Mouse (Mus musculus) ES-E14 (cell line): ENCODE results near the gene Adprhl1. TPM values are rescaled to one million over a fixed set of nuclear protein-coding genes. Genes with fewer than 3 reads are reported as not detected.

Source experiments
- DNase-seq: peaks from one replicate; pipeline ENCODE4 v3.0.0-alpha.2; 2013; ENCODE audit warnings: low read depth, low spot score
- H3K27ac ChIP-seq: 2 replicates; pipeline ENCODE4 v1.5.1; 2012; ENCODE audit warnings: low read depth, mild to moderate bottlenecking, low read length, moderate library complexity, mixed read lengths; ENCODE audit not compliant: poor library complexity, insufficient read depth, severe bottlenecking
- H3K36me3 ChIP-seq: 2 replicates; pipeline ENCODE4 v1.6.1; 2012; ENCODE audit warnings: mild to moderate bottlenecking, low read length, moderate library complexity, mixed read lengths; ENCODE audit not compliant: control insufficient read depth, poor library complexity, insufficient read depth, severe bottlenecking
- H3K4me1 ChIP-seq, 2 experiments: fragments of 150-350 bp in 1 of 2; sonication (generic) in 1 of 2; 2 replicates each; pipeline ENCODE4 v1.6.1; 2012; ENCODE audit warnings: low read length in 2 of 2, mild to moderate bottlenecking in 1 of 2, mixed read lengths in 1 of 2; ENCODE audit not compliant: control insufficient read depth in 2 of 2, insufficient read depth in 2 of 2, poor library complexity in 1 of 2
- H3K4me3 ChIP-seq, 2 experiments: fragments of 150-350 bp in 1 of 2; sonication (generic) in 1 of 2; 2 replicates each; pipeline ENCODE4 v1.5.1; 2012; ENCODE audit warnings: low read length in 2 of 2, low read depth in 1 of 2, mild to moderate bottlenecking in 1 of 2, mixed read lengths in 1 of 2; ENCODE audit not compliant: insufficient read depth in 1 of 2, poor library complexity in 1 of 2, severe bottlenecking in 1 of 2
- H3K9ac ChIP-seq: 2 replicates; pipeline ENCODE4 v1.6.1; 2012; ENCODE audit warnings: low read depth, mild to moderate bottlenecking, low read length, mixed read lengths; ENCODE audit not compliant: poor library complexity, insufficient read depth, severe bottlenecking
- H3K9me3 ChIP-seq: fragments of 150-350 bp; sonication (generic); 2 replicates; pipeline ENCODE4 v1.6.1; 2012; ENCODE audit warnings: low read depth, mild to moderate bottlenecking, low read length; ENCODE audit not compliant: control insufficient read depth, insufficient read depth
- CHD2 ChIP-seq: IDR thresholded peaks from 2 replicates; pipeline ENCODE4 v1.6.1; 2014; ENCODE audit warnings: mild to moderate bottlenecking, low read depth, low read length, inconsistent platforms
- HCFC1 ChIP-seq: IDR thresholded peaks from 2 replicates; pipeline ENCODE4 v1.6.1; 2012; ENCODE audit warnings: low read length, inconsistent platforms, borderline replicate concordance; ENCODE audit not compliant: insufficient read depth
- MAFK ChIP-seq: IDR thresholded peaks from 2 replicates; pipeline ENCODE4 v1.6.1; 2014; ENCODE audit warnings: mild to moderate bottlenecking, low read depth, low read length, inconsistent platforms; ENCODE audit not compliant: insufficient read depth
- ZC3H11A ChIP-seq: IDR thresholded peaks from 2 replicates; pipeline ENCODE4 v1.6.1; 2012; ENCODE audit warnings: low read depth, mild to moderate bottlenecking, inconsistent platforms, low read length, borderline replicate concordance
- ZNF384 ChIP-seq: IDR thresholded peaks from 2 replicates; pipeline ENCODE4 v1.6.1; 2012; ENCODE audit warnings: low read depth, low read length, inconsistent platforms
- in situ Hi-C, 2 experiments: fragments of 600-800 bp; cut with MboI; formaldehyde crosslinking; loops; one replicate each; pipeline ENCODE4 v1.15.1; 2025; ENCODE audit warnings: low sequenced_read_pairs in 2 of 2, inconsistent platforms in 1 of 2; ENCODE audit not compliant: unreplicated experiment in 2 of 2
- total RNA-seq: library from RNA; depleted of rRNA; stranded (reverse); fragments of 300-350 nt; gene quantifications from 2 replicates; pipeline ENCODE4 v1.2.3, GENCODE M21; 2012

The Adprhl1 gene
- total RNA-seq, 1 experiment: 0.31 TPM

DNA sequence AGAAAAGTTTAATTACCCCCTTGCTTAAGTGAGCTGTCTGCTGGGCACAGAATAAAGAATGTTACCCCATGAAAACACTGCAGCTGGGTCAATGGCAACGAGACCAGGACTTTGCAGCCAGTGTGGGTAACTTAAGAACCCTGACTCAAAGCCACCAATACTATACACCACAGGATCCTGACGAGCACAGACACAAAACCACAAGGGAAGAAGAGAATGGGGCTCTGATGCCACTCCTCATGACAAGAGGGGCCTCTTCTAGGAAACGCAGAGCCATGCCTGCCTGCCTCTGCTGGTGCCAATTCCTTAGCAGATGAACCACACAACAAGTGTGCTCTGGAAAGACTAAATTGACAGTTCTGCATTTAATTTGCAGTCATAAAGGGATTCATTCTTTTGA, 9.4 kb upstream of the Adprhl1 start:
- TF ChIP-seq CHD2 (no peak), HCFC1 (no peak), ZNF384 (no peak), MAFK (no peak), ZC3H11A (no peak)
- in situ Hi-C loops: loop anchor here in 1 of 2 experiments (25.0 kb wide), 1 partner anchor 276 kb away; no protein-coding TSS in a partner anchor
- no peak for DNase-seq
- no peak overlapping the region for H3K27ac ChIP-seq
- H3K4me1 ChIP-seq: no peaks in the 10 kb centered on the region
- no peaks in the 10 kb centered on the region for H3K9me3 ChIP-seq
- H3K9ac ChIP-seq: no peak overlapping the region
- H3K36me3 ChIP-seq: no peaks in the 10 kb centered on the region
- H3K4me3 ChIP-seq: no peak overlapping the region

GRCm38 (mm10) chr8:13253413-13253812, 549 bp downstream of the Adprhl1 start:
- Histone ChIP-seq H3K9me3 (no peaks in the 10 kb centered on the region), H3K27ac (no peak overlapping the region), H3K4me1 (peaks cover 0 to 5% of the 10 kb centered on the region in 2 experiments; a peak in 1 of 4 replicates), H3K9ac (no peak overlapping the region), H3K36me3 (peaks cover 4% of the 10 kb centered on the region; the same call in 1 of the 2 replicates), H3K4me3 (no peak overlapping the region)
- in situ Hi-C loops: loop anchor here in 1 of 2 experiments (25.0 kb wide), 1 partner anchor 266 kb away; no protein-coding TSS in a partner anchor
- no peak for DNase-seq
- TF ChIP-seq MAFK (no peak), CHD2 (no peak), ZC3H11A (no peak), HCFC1 (no peak), ZNF384 (no peak)

DNA sequence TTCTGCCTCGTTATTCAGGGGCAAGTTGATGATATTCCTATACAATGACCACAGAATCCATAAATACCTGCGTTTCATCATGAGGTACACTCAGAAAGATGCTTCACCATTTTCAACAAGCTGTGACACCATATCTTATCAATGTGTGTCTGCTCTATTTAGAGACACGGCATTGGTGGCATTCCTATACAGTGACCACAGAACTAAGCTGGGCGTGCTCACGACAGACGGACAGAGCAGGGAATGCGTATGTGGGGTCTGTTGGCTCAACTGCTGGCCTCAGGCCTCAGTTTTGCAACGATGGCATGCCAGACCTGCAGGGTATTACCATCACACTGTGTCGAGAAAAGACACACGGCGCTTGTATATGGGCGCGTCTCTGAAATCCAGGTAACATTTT, 1.1 kb downstream of the Adprhl1 start:
- in situ Hi-C loops: loop anchor here in 1 of 2 experiments (25.0 kb wide), 1 partner anchor 266 kb away; no protein-coding TSS in a partner anchor
- TF ChIP-seq ZC3H11A: no peak
- no peak for TF ChIP-seq HCFC1
- TF ChIP-seq ZNF384: no peak
- no peak for TF ChIP-seq MAFK
- TF ChIP-seq CHD2: no peak
- H3K4me1 ChIP-seq: peaks cover 0 to 5% of the 10 kb centered on the region in 2 experiments; a peak in 1 of 4 replicates
- no peaks in the 10 kb centered on the region for H3K9me3 ChIP-seq
- DNase-seq: no peak
- H3K27ac ChIP-seq: no peak overlapping the region
- H3K36me3 ChIP-seq: peaks cover 4% of the 10 kb centered on the region; the same call in 1 of the 2 replicates
- no peak overlapping the region for H3K9ac ChIP-seq
- no peak overlapping the region for H3K4me3 ChIP-seq

GRCm38 (mm10) chr8:13244343-13244880, 9.6 kb downstream of the Adprhl1 start:
- TF ChIP-seq MAFK (no peak), ZC3H11A (no peak), HCFC1 (no peak), ZNF384 (no peak), CHD2 (no peak)
- H3K4me1 ChIP-seq: no peaks in the 10 kb centered on the region
- no peak overlapping the region for H3K4me3 ChIP-seq
- in situ Hi-C loops: no loop called here
- no peaks in the 10 kb centered on the region for H3K36me3 ChIP-seq
- H3K9ac ChIP-seq: no peak overlapping the region
- H3K27ac ChIP-seq: no peak overlapping the region
- H3K9me3 ChIP-seq: no peaks in the 10 kb centered on the region
- DNase-seq: no peak
